Mouse (Mus musculus) layer of hippocampus, postnatal 10 days (tissue): ENCODE measurements around the gene Agbl3. TPM values are rescaled to one million over a fixed set of nuclear protein-coding genes. Genes with fewer than 3 reads are reported as not detected.

Experiments
- DNase-seq, 2 experiments: peaks; one replicate each; pipeline ENCODE4 v3.0.0; 2021; ENCODE audit warnings: low spot score in 2 of 2
- long read RNA-seq: library from polyadenylated mRNA; stranded (forward); transcript quantifications from one replicate; pipeline ENCODE4 v2.0.0, GENCODE M21; 2023
- total RNA-seq, 2 experiments: library from RNA; stranded (reverse); gene quantifications; 2 replicates each; pipeline ENCODE4 v1.2.3; 2021

The Agbl3 gene
- total RNA-seq: 10 to 100 TPM; 19.2 to 21.2 TPM
- long read RNA-seq, transcript Agbl3-203 (4 exons, 805 nt): major isoform, 15 of 24 reads
- long read RNA-seq, partial matches to known transcripts: 3 of 24 reads
- long read RNA-seq, other reads (novel, unspliced or antisense): 6 of 24 reads

DNA sequence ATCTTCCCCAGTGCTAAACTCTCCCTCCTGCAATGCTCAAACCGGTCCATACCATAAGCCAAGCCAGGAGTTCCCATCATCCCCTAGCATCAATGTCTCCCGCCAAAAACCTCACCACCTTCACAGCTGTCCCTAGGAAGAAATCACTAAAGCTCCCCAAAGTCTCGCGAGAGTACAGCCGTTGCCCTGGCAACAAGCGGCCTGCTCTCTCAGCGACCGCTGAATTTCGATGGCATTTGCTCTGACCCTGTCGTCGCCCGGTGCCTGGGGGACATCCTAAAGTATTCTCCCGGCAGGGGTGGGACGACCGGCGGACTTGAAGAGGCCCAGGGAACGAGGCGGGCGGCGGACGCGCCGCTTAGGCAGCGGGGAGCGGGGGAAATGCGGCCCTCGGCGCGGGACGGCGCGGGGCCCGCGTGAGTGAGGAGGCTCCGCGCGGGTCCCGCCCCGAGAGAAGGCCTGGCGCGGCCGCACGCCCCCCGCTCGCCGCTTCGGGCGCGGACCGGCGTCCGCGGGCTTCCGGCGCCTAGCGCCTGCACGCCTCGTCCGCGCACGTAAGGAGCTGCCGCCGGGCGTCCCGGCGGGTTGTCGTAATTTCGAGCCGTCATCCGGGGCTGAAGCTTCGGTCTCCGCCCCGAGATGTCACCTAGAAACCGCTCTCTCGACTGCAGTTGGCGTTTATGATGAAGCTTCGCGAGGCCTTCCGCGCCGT, at the start of gene Agbl3:
Agbl3 (plus strand) TSS at position 202 of the 712 bp plus-strand sequence.
- DNase-seq: peak; percentile 95 to 96

DNA sequence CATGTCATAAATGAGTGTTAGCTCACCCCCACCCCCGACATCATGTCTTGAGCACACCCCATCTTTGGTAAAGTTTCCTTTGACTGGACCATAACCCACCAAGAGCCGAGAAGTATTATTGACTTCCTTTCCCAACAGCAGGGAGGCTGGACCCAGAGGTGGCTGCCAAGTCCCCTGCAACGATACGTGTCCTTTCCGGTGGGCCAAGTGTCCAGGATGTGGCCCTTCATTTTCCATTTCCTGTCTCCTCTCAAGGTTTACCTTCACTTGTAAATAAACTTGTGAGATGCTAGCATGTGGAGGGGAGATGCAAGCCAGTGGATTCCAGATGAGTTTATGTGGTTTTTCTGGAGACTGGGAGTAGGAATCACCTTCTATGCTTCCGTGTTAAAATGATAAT, 49.2 kb upstream of the Agbl3 start:
- DNase-seq: no peak

DNA sequence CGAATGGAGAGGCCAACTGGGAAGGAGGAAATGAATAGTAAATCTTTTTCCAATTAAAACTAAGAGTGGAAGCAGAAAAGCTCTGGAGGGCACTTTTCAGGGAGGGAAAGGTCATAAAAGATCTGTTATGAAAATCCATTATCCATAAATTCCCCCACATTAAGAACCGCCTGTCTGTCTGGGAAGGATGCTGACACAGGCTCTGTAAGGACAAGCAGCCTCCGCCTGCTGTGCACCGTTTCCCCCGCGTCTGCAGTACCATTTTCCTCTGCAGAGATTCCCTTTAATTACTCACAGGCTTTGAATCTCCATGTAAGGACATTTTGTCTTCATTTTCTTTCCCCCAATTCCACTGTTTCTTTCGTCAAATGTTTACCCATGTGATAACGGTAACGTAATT, 48.7 kb upstream of the Agbl3 start:
- DNase-seq: no peak

DNA sequence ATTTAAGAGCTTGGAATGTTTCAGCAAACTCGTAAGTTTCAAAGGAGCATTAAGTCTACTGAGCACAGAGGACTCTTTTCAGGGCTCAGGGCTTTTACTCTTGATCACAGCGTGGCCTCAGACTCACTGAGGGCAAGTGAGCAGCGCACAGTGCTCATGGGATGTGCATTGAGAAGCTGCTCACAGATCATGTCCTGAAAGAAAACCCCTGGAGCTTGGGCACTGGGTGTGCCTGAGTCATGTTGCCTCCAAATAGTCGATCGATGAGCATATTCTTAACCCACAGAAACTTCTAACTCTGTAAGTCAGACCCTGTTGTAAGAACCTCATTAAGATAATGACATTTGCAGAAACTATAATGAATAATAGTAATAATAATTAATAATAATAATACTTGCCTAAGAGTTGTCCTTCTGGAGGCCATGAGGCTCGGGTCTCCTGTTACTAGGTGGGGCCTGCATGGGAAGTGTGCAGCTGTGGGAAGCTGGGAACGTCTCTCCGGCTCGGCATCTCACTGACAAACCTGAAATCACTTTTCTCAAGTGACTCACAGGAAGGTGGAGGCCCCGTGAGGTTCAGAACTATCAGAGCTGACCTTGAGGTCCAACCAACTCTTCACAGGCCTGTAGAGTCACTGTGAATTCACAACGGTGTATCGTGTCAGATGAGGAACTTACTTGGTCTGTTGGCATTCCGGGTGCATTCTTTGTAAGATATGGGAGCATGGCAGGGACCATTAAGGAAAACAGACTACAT, 45.1 kb upstream of the Agbl3 start:
- DNase-seq: no peak

DNA sequence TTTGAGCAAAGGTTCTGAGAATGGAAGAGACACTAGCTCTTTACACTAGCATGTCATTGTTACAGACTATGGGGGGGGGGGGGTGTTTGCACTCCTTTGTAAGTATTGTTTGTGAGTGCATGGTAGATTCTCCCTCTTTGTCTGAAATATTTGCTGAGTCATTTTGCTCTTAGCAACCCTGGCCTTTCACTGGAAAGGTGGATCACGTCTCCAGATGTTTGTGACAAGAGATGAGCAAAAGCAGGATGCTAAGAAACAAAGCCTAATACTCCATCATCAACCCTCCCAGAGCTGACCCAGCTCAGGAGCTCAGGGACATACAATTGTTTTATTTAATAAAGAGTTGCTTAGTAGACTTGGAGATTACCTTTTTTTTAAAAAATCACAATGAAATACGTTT, 43.3 kb upstream of the Agbl3 start:
- DNase-seq: no peak

DNA sequence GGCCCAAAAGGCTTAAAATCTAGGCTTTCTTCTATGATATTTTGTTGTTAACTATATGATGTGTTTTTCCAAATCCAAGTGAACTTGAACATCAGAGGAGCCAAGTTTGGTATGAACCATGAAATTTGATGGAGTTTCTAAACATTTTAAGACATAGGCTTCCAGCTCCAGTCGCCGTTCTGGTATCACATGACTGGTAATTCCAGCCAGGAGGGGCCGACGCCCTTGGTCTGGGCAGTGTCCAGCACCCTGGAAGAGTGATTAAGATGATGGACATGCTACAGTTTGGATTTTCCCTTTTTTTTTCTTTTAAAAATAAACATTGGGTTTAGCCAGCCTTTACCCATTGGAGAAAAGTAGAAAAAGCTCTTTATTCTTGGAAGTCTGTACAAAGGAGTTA, 36.3 kb upstream of the Agbl3 start:
- no peak for DNase-seq

DNA sequence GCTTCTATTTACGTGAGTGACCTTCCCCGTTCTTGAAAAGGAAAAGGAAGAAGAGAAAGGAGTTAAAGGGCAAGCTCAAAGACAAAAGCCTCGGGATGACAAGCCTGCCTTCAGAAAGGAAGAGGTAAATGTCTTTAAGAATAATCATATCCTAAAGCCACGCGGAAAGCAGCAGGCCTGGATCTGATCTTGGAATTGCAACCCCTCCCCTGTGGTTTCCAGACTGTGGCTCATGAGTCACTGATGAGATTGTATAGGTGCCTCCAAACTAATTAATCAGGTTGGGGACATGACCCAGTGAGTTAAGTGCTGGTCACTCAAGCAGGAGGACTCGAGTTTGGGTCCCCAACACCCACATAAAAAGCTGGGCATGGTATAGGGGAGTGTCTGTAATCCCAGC, 32.4 kb upstream of the Agbl3 start:
- no peak for DNase-seq

DNA sequence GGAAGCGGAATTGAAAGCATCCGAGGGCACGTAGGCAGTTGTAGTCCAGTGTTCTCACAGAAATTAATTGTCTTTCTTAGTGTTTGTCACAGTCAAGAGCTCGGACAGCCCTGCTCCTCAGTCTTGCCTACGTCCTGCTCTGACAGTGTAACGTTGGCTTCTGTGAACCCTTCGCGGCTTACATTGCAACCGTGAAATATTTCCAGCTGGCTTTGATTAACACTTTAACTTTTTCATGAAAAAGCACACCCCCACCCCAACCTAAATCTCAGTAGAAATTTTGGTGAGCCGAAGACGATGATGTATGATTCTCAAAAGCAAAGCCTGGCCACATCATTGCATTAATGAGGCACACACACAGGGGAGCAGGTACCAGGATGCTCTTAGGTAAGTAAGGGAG, 31.7 kb upstream of the Agbl3 start:
- DNase-seq: no peak

DNA sequence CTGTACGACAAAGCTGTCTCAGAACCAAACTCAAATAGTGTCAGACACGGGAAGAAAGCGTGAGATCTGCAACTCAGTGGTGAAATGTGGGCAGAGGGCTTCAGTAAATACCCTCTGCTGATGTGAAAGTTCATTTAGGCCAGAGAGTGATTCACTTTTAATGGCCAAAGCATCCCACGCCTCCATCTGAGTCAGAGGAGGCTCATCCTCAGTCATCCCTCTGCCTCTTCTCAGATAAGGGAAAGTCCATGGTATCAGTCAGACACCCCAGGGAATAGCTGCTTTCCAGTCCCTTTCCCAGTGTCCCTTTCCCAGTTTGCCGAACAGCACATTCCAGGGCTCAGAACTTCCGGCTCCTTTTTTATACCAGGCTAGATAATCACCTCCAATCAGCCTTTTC, 30.7 kb upstream of the Agbl3 start:
- no peak for DNase-seq

DNA sequence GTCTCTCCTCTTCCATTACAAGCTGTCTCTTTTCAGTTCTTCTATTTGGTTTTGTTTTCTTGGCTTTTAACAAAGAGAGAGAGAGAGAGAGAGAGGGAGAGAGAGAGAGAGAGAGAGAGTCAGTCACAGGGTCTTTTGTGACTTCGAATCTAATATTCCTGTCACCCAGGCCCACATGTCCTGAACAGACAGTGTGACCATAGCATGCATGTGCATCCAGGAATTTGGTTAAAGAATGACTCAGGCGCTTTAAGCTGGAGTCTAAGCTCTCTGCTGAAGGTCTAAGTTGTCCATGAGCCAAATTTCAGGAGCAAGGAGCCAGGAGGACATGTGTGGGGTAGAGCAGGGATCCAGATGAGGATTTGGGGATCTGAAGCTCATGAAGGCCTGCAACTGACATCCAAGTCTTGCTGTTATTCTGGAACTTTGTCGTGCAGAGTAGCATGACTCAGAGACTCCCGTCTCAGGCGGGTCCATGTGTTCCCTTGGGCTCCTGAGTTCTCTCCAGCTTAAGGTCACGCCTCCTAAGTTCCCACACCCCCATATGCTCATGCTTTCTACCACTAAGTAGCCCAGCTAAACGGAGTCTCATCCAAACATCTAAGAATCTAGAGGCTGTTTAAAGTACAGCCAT, 29.6 kb upstream of the Agbl3 start:
- no peak for DNase-seq

DNA sequence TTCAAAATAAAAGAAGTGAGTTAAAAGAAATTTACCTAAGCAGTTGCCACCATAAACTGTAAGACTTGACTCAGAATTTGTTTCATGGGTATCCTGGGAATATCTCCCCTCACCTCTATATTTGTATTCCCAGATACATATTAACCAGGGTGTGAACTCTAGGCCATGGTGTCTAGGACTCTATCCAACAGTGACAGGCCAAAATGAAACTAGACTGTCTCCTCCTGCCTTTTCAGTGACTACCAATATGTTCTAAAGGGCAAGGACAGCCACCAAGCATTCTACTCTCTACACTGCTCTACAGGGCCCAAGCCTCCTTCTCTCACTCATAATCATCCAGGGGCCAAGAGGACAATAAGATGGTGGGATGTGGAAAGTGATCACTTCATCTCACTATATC, 28.6 kb upstream of the Agbl3 start:
- DNase-seq: no peak

DNA sequence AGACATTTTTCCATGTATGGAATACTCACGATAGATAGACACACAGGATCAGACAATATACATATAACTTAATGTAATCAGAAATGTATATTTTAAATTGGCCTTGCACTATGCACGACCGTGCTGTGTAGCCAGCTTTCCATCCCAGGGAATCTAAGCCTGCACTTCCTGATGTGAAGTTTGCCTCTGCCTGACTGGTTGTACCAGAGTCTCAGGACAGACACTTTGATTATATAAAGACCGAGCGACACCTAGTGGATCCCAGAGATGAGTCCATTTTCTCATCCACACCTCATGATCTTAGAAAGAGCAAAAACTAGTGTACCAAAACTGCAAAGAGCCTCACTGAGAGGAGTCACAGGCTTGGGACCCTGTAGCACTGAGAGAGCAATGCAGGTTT, 25.8 kb upstream of the Agbl3 start:
- peak; percentile 61 to 68 for DNase-seq

DNA sequence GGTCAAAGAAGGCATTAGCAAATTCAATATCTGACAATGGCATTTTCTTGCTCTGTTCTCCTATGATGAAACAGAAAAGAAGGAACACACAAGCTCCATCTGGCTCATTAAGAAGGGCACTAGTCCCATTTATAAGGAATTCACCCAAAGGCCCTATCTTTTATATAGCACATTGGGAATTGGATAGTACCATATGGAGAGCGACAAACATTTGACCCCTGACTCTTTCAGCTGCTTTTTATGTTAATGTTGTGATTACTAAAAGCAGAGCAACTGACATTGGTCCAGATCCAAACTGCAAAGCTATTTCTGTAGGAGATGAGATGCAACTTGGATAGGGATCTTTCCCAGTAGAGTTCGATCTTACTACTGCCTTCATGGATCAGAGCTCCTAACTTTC, 21.9 kb upstream of the Agbl3 start:
- no peak for DNase-seq

DNA sequence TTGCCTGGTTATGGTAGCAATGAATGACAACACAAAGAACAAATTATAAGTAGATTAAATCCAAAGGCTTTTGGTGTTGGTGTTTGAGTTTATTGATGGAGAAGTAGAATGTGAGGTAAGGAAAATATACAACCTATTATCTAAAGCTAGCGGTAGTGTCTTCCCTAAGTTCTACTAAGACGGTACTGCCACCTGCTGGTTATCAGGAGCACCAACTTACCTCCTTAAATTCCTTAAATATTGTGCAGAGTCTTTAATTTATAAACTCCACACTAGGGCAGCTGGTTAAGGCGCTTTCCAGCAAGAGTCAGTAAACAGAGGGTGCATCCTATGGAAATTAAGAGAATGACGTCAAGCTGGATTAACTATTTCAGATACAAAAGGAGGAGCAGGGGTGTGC, 20.2 kb upstream of the Agbl3 start:
- DNase-seq: peak; percentile 31 to 50

DNA sequence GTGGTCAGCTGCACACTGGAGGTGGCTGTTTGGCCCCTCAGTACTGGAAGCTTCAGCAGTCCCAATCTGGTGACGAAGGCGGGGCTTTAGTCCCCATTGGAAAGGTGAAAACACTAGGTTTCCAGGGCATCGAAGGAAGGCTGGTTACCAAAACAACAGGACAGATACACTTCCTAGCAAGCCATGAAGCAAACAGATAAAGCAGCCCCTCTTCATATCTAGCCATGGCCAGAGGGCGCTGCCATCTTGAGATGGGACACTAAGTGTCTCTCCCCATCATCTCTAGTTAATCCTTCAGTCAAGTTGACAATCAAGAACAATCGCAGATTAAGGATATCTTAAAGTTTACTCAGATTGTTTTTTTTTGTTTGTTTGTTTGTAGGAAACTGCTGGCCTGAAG, 14.5 kb upstream of the Agbl3 start:
- no peak for DNase-seq

DNA sequence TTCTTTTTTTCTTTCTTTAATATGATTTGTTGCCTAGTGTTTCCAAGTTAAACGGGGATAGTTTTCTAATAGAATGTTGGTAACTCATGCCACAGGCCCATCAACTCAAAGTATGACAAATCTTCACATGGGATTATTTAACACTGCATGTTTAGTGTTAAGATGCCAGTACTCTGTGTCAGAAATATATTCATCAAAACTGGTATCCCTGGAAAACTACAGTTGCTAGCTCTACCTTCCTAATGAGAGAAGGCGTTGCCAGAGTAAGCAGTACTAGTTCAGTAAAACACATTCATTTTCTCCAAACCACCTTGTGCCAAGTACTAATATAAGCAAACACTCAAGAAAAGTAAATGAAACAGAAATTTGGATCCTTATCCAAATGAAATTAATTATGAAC, 10.2 kb upstream of the Agbl3 start:
- DNase-seq: no peak

DNA sequence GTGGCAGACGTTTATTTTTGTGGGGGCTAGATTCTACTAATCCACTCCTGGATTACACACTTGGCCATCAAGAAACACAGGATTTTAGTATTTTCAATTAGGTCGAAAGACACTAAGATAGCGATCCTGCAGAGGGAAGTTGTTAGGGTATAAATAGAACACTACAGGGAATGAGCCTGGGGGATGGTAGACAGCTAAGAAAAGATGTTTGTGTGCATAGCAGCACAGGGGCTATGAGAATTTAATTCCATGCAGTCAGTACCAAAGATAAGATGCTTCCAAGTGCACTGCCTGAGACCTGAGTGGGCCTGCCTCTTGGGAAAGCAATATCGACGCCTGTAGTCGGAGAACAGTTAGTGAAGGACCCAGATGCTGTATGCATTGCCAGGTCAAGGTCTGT, 9.7 kb upstream of the Agbl3 start:
- no peak for DNase-seq

DNA sequence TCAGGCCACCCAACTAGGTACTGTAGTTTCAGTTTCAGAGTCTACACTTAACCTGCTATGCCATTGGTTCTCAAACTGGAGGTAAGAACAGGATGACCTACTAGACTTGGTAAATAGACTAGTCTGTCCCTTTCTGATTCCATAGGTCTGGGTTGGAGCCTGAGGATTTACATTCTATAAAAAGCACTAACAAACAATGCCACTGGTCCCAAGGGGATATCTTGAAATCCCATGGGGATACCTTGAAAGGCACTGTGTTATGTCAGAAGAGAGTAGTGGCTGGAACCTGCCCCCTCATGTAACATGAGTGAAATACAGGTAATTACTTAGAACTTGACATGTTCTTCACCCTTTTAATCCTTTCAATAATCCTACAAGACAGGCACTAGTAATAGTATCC, 3.8 kb upstream of the Agbl3 start:
- DNase-seq: no peak

DNA sequence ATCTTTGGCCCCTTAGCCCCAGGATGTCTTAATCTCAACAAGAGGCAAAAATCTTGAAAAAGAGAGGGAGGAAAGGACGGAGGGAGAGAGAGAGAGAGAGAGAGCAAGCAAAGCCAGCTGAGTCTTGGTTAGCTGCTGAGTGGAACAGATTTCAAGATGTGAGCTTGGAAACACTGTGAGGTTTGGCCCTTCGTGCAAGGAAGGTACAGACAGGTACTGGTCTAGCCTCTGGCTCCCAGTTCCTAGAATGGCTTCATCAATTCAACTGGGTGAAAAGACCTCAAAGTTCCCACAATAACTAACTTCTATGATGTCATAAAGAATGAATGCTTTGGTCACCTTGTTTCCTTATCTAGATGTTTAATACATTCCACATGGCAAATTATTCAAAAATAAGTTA, 3.1 kb upstream of the Agbl3 start:
- DNase-seq: no peak

DNA sequence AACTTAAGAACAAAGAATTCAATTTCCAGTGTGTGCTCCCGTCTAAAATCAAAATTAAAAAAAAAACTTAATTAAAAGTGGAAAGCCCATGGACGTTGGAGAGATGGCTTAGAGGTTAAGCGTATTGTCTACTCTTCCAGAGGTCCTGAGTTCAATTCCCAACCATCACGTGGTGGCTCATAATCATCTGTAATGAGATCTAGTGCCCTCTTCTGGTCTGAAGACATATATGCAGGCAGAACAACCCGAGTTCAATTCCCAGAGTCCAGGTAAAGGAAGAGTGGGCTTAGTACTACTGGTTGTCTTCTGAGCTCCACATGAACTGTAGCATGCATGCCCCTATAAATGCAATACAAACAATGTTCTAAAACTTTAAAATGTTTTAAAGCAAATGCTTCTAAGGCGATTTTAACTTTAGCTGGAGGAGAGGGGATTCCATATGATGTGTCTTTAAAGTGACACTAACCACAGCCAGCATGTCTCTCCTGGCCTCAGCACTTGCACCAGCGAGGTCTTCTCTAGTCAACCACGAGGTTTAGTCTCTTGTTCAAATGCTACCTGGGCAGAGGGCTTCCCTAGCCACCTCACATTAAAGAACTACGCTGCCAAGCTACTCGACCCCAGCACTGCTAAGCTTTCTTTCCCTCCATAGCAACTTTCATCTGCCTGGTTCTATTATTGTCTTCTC, 2.1 kb upstream of the Agbl3 start:
- no peak for DNase-seq

DNA sequence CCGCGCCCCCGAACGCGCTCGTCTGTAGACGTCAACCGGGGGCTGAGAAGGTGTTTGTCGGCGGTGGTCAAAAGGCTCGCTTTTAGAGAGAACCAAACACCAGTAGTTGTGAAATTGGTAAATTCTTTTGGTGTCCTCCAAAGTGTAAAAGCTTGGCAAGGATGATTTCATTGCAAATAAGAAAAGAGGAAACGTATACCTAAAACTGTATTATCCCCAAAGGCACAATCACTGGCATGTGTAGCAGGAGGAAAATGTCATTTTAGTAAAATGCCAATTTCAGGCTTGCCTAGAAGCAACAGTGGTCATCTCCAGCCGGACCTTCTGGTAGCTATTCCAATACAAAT, 684 bp downstream of the Agbl3 start:
- no peak for DNase-seq

DNA sequence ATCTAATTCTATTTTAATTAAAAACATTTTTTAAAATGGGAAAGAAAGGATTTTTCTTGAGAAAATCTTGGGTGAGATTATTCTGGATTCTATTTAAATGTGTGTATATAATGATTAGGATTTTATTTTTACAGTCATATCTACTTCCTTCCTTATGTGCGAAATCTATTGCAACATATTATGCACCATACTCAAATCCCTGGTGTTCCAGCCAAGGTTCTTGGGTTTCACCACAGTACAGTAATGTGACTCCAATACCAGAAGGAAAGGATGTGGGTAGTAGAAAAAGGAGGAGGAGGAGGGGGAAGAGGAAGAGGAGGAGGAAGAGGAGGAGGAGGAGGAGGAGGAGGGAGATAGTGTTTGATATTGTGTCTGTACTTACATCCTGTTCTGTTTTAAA, 2.3 kb downstream of the Agbl3 start:
- no peak for DNase-seq
